Mouse (Mus musculus): ENCODE data around the gene Gm7075. TPM values are rescaled to one million over a fixed set of nuclear protein-coding genes. Genes with fewer than 3 reads are reported as not detected.
"Not testable (repeated sequence)": the region's sequence is repeated elsewhere in the genome, so short reads cannot be mapped to it uniquely, and the experiment has no call there.

Gene Gm7075
- not detected in 2 replicates for polyA plus RNA-seq (2016; fragmentation: Nextera tagmentation; extraction: Ambion mirVana)

DNA sequence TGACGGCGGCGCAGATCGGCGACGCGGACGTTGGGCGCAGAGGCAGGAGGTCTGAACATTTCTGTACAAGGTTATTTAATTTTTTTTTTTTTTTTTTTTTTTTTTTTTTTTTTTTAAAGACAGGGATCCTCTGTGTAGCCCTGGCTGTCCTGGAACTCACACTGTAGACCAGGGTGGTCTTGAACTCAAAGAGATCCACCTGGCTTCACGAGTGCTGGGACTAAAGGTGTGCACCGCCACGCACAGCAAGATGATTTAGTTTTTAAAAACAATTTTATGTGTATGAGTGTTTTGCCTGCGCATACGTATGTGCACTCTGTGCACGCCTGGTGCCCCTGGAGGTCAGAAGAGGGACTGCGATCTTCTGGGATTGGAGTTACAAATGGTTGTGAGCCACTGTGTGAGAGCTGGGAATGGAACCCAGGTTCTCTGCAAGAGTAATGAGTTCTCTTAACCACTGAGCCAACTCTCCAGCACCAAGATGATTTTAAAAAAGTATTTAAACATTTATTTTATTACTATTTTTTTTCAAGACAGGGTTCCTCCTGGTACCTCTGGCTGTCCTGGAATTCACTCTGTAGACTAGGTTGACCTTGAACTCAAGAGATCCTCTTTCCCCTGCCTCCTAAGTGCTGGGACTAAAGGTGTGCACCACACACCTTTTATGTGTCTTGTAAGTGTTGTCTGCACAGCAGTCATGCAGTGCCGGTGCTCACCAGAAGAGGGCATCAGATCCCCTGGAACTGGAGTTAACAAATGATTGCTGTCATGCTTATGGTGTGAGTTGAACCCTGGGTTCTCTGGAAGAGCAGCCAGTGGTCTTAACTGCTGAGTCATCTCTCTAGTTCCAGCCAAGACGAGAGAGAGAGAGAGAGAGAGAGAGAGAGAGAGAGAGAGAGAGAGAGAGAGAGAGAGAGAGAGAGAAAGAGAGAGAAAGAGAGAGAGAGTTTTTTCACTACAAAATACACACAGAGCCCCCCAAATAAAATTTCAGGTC, at the start of gene Gm7075:
TSS of gene Gm7075 (minus strand) at position 51 of the 997 bp plus-strand sequence.
- Histone ChIP-seq H3K36me3 (no peaks in the 10 kb centered on the region), H3K27ac (no peak within 1 kb of the TSS), H3K9me3 (no peaks in the 10 kb centered on the region), H3K4me1 (no peaks in the 10 kb centered on the region), H3K27me3 (replicated peaks) (no peaks in the 10 kb centered on the region), H3K9ac (no peak within 1 kb of the TSS), H3K4me3 (no peak within 1 kb of the TSS), H3K4me2 (replicated peaks) (no peak within 1 kb of the TSS)
- 89% methylated on average over 18 of the region's 18 CpGs for WGBS
- no peak for ATAC-seq (ENCODE audit: low FRiP score, low read depth)

- Histone ChIP-seq H3K27me3 (replicated peaks) (no peaks in the 10 kb centered on the region), H3K4me2 (replicated peaks) (no peak overlapping the region), H3K9ac (no peak overlapping the region), H3K4me3 (no peak overlapping the region), H3K36me3 (no peaks in the 10 kb centered on the region), H3K9me3 (no peaks in the 10 kb centered on the region), H3K27ac (no peak overlapping the region), H3K4me1 (peaks cover 20% of the 10 kb centered on the region)
- 0 out of 2 replicates have a peak, but pooled peaks have one; percentile 31 for ATAC-seq (ENCODE audit: low FRiP score, low read depth)
- 38% methylated on average over 5 of the region's 5 CpGs for WGBS
Observed at GRCm38 (mm10) chr10:63460935-63461334, 39.3 kb upstream of the Gm7075 start.

DNA sequence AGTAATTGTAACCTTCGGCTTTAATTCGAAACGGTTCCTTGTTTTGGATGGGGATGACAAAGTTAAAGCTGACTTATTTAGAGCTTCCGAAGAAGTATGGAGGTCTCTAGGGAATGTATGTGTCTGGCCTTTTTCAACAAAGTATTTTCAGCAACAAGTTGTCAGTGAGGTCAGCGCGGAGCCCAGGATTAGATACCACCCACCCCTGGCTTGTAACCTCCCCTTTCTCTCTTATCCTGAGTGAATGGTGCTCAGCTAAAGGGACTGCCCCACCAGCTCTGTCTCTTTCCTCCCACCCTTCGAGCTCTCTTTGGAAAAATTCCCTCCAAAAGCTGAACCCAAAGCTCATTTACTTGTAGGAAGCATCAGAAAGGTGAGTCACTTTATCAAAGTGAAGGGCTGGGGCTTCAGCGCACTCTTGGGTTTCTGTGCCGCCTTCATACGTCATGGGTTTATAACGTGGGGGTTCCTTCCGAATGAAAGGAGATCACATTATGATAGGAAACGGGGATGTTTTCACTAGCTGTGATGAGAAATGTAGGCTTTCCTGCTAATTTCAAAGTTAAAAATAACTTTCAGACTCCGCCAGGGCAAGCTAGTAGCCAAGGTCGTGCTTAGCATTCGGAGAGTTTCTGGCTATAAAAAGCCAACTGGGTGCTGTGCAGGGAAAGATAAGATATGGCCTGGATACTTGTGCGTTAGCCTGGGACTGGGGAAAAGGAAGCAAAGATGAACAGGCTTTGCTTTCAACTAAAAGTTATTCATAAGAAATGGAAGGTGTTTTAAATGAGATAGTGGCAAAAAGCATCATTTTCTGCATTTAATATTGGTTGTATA, 35.9 kb upstream of the Gm7075 start:
- ATAC-seq (ENCODE audit: low FRiP score, low read depth): no peak
- Histone ChIP-seq H3K9ac (no peak overlapping the region), H3K4me2 (replicated peaks) (no peak overlapping the region), H3K27ac (no peak overlapping the region), H3K27me3 (replicated peaks) (no peaks in the 10 kb centered on the region), H3K36me3 (no peaks in the 10 kb centered on the region), H3K4me1 (peaks cover 27% of the 10 kb centered on the region), H3K9me3 (no peaks in the 10 kb centered on the region), H3K4me3 (no peak overlapping the region)
- 78% methylated on average over 17 of the region's 17 CpGs for WGBS

GRCm38 (mm10) chr10:63455110-63455878, 33.7 kb upstream of the Gm7075 start:
- peak; percentile 84 for ATAC-seq (ENCODE audit: low FRiP score, low read depth)
- no peaks in the 10 kb centered on the region for H3K27me3 ChIP-seq (replicated peaks)
- H3K9me3 ChIP-seq: no peaks in the 10 kb centered on the region
- H3K4me2 ChIP-seq (replicated peaks): no peak overlapping the region
- H3K4me1 ChIP-seq: peaks cover 22% of the 10 kb centered on the region
- WGBS: 26% methylated on average over 8 of the region's 8 CpGs
- H3K36me3 ChIP-seq: no peaks in the 10 kb centered on the region
- H3K4me3 ChIP-seq: no peak overlapping the region
- H3K9ac ChIP-seq: no peak overlapping the region
- no peak overlapping the region for H3K27ac ChIP-seq

DNA sequence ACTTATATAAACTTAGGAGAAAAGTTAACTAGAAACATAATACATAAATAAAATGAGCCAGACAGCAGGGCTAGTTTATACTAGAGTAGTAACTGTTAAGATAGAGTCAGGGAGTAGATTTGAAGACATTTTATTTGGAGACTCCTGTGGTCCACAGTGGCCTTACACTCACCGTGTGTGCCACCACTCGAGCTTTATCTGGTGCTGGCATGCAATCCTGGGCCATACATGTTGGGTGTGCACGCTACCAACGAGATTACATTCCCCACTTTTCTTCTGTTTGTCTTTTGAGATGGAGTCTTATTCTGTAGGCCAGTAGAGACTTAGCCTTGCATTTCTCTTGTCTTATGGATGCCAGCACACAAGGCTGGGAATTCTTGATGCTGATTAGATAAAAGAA, 32.3 kb upstream of the Gm7075 start:
- Histone ChIP-seq H3K4me3 (no peak overlapping the region), H3K36me3 (no peaks in the 10 kb centered on the region)
- WGBS: 93% methylated on average over 4 of the region's 4 CpGs

DNA sequence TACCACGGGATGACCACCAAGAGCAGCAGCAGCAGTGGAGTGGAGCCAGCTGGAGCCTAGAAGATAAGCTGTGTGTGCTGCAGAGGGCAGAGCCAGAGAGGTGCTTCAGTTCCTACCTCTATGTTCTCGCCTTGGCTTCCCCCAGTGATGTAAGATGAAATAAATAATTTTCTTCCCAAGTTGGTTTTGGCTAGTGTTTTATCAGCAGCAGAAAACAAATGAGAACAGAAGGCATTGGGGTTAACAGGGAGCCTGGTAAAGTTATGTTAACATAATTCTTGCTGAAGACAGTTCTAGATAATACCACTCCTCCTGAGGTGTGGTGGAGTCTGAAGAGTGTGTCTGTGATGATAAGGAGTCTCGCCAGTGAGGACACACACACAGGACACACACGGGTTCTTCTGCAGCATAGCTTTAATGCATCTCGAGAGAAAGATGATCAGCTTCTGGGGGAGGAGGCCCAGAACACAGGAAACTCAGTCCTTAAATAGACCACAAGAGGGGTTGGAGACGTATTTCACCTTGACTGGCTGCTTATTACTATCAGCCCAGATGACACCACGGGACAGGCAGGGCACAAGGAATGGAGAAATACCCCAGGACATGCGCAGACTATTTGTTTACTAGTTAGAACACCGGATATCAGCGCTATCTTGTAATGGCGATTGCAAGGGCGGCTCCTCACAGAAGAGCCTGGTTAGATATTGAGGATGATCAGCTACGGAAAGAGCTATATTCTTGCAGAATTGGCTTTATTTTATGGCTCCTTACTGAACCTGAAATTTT, 23.2 kb upstream of the Gm7075 start:
- H3K4me2 ChIP-seq (replicated peaks); H3K9ac ChIP-seq; H3K9me3 ChIP-seq; H3K27ac ChIP-seq; H3K36me3 ChIP-seq; H3K27me3 ChIP-seq (replicated peaks); H3K4me3 ChIP-seq; H3K4me1 ChIP-seq; ATAC-seq (ENCODE audit: low FRiP score, low read depth): not testable (repeated sequence)
- WGBS: 88% methylated on average over 13 of the region's 13 CpGs

More for the DNA sequence above, 32.3 kb upstream of the Gm7075 start:
- ATAC-seq (ENCODE audit: low FRiP score, low read depth): no peak
- no peaks in the 10 kb centered on the region for H3K27me3 ChIP-seq (replicated peaks)
- no peak overlapping the region for H3K27ac ChIP-seq
- H3K9ac ChIP-seq: no peak overlapping the region
- no peaks in the 10 kb centered on the region for H3K9me3 ChIP-seq
- peaks cover 22% of the 10 kb centered on the region for H3K4me1 ChIP-seq
- H3K4me2 ChIP-seq (replicated peaks): no peak overlapping the region

GRCm38 (mm10) chr10:63439694-63440228, 18.2 kb upstream of the Gm7075 start:
- no peak for ATAC-seq (ENCODE audit: low FRiP score, low read depth)
- no peak overlapping the region for H3K4me2 ChIP-seq (replicated peaks)
- WGBS: 76% methylated on average over 7 of the region's 7 CpGs
- no peaks in the 10 kb centered on the region for H3K9me3 ChIP-seq
- no peak overlapping the region for H3K4me3 ChIP-seq
- H3K9ac ChIP-seq: no peak overlapping the region
- no peak overlapping the region for H3K27ac ChIP-seq
- H3K4me1 ChIP-seq: no peaks in the 10 kb centered on the region
- H3K27me3 ChIP-seq (replicated peaks): no peaks in the 10 kb centered on the region
- no peaks in the 10 kb centered on the region for H3K36me3 ChIP-seq

DNA sequence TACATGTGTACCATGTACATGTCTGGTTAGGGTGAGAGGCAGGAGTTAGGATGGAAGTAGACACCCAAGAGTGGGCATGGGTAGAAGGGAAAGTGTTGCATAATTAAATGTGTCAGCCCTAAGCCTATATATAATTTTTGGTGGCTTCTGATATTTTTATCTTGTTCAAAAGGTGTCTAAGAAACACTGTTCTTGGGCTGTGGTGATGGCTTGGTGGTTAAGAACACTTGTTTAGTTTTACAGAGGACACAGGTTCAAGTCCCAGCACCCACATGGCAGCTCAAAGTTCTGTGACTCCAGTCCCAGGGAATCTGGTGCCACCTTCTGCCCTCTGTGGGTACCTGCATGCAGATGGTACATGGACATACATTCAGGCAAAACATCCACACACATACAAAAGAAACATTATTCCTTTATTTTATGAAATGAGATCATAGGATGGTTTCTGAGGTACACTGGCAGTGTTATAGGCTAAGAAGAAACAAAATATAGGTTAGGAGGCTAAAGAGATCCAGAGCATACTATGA, 17.2 kb upstream of the Gm7075 start:
- Histone ChIP-seq H3K27me3 (replicated peaks) (no peaks in the 10 kb centered on the region), H3K9ac (no peak overlapping the region), H3K27ac (no peak overlapping the region), H3K4me2 (replicated peaks) (no peak overlapping the region), H3K36me3 (no peaks in the 10 kb centered on the region), H3K4me3 (no peak overlapping the region), H3K4me1 (no peaks in the 10 kb centered on the region), H3K9me3 (no peaks in the 10 kb centered on the region)
- ATAC-seq (ENCODE audit: low FRiP score, low read depth): no peak

- H3K27ac ChIP-seq: no peak overlapping the region
- no peak overlapping the region for H3K4me3 ChIP-seq
- WGBS: 87% methylated on average over 2 of the region's 2 CpGs
- no peak for ATAC-seq (ENCODE audit: low FRiP score, low read depth)
- no peak overlapping the region for H3K4me2 ChIP-seq (replicated peaks)
- no peaks in the 10 kb centered on the region for H3K27me3 ChIP-seq (replicated peaks)
- no peaks in the 10 kb centered on the region for H3K4me1 ChIP-seq
- no peak overlapping the region for H3K9ac ChIP-seq
- no peaks in the 10 kb centered on the region for H3K36me3 ChIP-seq
- no peaks in the 10 kb centered on the region for H3K9me3 ChIP-seq
Observed at GRCm38 (mm10) chr10:63432887-63433286, 11.3 kb upstream of the Gm7075 start.

GRCm38 (mm10) chr10:63432099-63432498, 10.5 kb upstream of the Gm7075 start:
- H3K27me3 ChIP-seq (replicated peaks): no peaks in the 10 kb centered on the region
- no peak overlapping the region for H3K4me2 ChIP-seq (replicated peaks)
- ATAC-seq (ENCODE audit: low FRiP score, low read depth): no peak
- no peaks in the 10 kb centered on the region for H3K36me3 ChIP-seq
- H3K4me3 ChIP-seq: no peak overlapping the region
- no peaks in the 10 kb centered on the region for H3K9me3 ChIP-seq
- H3K4me1 ChIP-seq: no peaks in the 10 kb centered on the region
- H3K27ac ChIP-seq: no peak overlapping the region
- no peak overlapping the region for H3K9ac ChIP-seq
- WGBS: 93% methylated on average over 8 of the region's 8 CpGs

- Histone ChIP-seq H3K4me3 (no peak overlapping the region), H3K27me3 (replicated peaks) (no peaks in the 10 kb centered on the region), H3K27ac (no peak overlapping the region), H3K4me2 (replicated peaks) (no peak overlapping the region), H3K9me3 (no peaks in the 10 kb centered on the region), H3K4me1 (no peaks in the 10 kb centered on the region), H3K9ac (no peak overlapping the region), H3K36me3 (no peaks in the 10 kb centered on the region)
- no peak for ATAC-seq (ENCODE audit: low FRiP score, low read depth)
- whole genome bisulfite sequencing: 89% methylated on average over 7 of the region's 7 CpGs
Observed at GRCm38 (mm10) chr10:63431221-63431736, 9.7 kb upstream of the Gm7075 start.

Data from neural tube, embryonic 12.5 days (tissue).